Mouse (Mus musculus) forebrain, embryonic 16.5 days (tissue): ENCODE measurements at regions not wholly inside any gene's neighbourhood (a gene's known extent, or its start where the extent isn't known, plus 50 kb on each side); places are given as distances from the start of the nearest gene placed in this dataset.

Experiments used
- ATAC-seq: fragments of 200-750 bp; cut with Nextera tagmentation; 2 replicates; pipeline ENCODE4 v1.8.0; 2017; ENCODE audit warnings: mild to moderate bottlenecking, moderate library complexity
- H3K27ac ChIP-seq: fragments of 300-500 bp; sonication (generic); 2 replicates; pipeline ENCODE4 v1.5.1; 2014; ENCODE audit warnings: low read length, control low read depth
- H3K27me3 ChIP-seq: fragments of 300-500 bp; sonication (generic); replicated peaks from 2 replicates; pipeline ENCODE4 v1.6.1; 2014; ENCODE audit warnings: low read length; ENCODE audit not compliant: control insufficient read depth, insufficient read depth
- H3K36me3 ChIP-seq: fragments of 300-500 bp; sonication (generic); 2 replicates; pipeline ENCODE4 v1.6.1; 2014; ENCODE audit not compliant: control insufficient read depth, insufficient read depth
- H3K4me1 ChIP-seq: fragments of 300-500 bp; sonication (generic); replicated peaks from 2 replicates; pipeline ENCODE4 v1.6.1; 2014; ENCODE audit warnings: low read length; ENCODE audit not compliant: control insufficient read depth, insufficient read depth
- H3K4me2 ChIP-seq: fragments of 300-500 bp; sonication (generic); 2 replicates; pipeline ENCODE4 v1.6.1; 2014; ENCODE audit warnings: mild to moderate bottlenecking, low read length, control low read depth
- H3K4me3 ChIP-seq: fragments of 300-500 bp; sonication (generic); replicated peaks from 2 replicates; pipeline ENCODE4 v1.5.1; 2014; ENCODE audit warnings: mild to moderate bottlenecking, low read length, control low read depth
- H3K9ac ChIP-seq: fragments of 300-500 bp; sonication (generic); replicated peaks from 2 replicates; pipeline ENCODE4 v1.6.1; 2014; ENCODE audit warnings: low read depth, low read length, control low read depth
- H3K9me3 ChIP-seq: fragments of 300-500 bp; sonication (generic); 2 replicates; pipeline ENCODE4 v1.6.1; 2016; ENCODE audit warnings: low read length; ENCODE audit not compliant: control insufficient read depth
- WGBS: fragments of 180-500 bp; shearing (Covaris S2); extraction: QIAGEN DNeasy Blood & Tissue Kit; methylation state at CpG from one replicate; pipeline ENCODE4 v1.1.7; 2014; 5-methylcytosine and 5-hydroxymethylcytosine counted together

- WGBS: 92% methylated on average over 5 of the region's 5 CpGs
- Histone ChIP-seq H3K9me3 (no peaks in the 10 kb centered on the region), H3K36me3 (no peaks in the 10 kb centered on the region), H3K4me1 (no peaks in the 10 kb centered on the region), H3K27ac (no peak overlapping the region), H3K9ac (no peak overlapping the region), H3K27me3 (no peaks in the 10 kb centered on the region), H3K4me2 (no peak overlapping the region), H3K4me3 (no peak overlapping the region)
- ATAC-seq: no peak
These were observed 317.0 kb downstream of the Tex13c3 start for GRCm38 (mm10) chrX:19164151-19164550.

- Histone ChIP-seq H3K9ac (no peak overlapping the region), H3K27ac (no peak overlapping the region), H3K4me2 (no peak overlapping the region), H3K4me3 (no peak overlapping the region), H3K4me1 (no peaks in the 10 kb centered on the region), H3K36me3 (no peaks in the 10 kb centered on the region), H3K27me3 (no peaks in the 10 kb centered on the region), H3K9me3 (no peaks in the 10 kb centered on the region)
- WGBS: 78% methylated on average over 1 of the region's 1 CpGs
- no peak for ATAC-seq
These were observed 318.2 kb downstream of the Tex13c3 start for GRCm38 (mm10) chrX:19162958-19163357.

GRCm38 (mm10) chrX:19162351-19162750, 318.8 kb downstream of the Tex13c3 start:
- H3K9ac ChIP-seq: no peak overlapping the region
- no peak for ATAC-seq
- no peaks in the 10 kb centered on the region for H3K36me3 ChIP-seq
- no peak overlapping the region for H3K27ac ChIP-seq
- no peak overlapping the region for H3K4me2 ChIP-seq
- no peak overlapping the region for H3K4me3 ChIP-seq
- H3K9me3 ChIP-seq: no peaks in the 10 kb centered on the region
- H3K4me1 ChIP-seq: no peaks in the 10 kb centered on the region
- no peaks in the 10 kb centered on the region for H3K27me3 ChIP-seq

GRCm38 (mm10) chrX:19160275-19160930, 320.7 kb downstream of the Tex13c3 start:
- no peaks in the 10 kb centered on the region for H3K27me3 ChIP-seq
- WGBS: 80% methylated on average over 3 of the region's 3 CpGs
- ATAC-seq: no peak

GRCm38 (mm10) chrX:19157464-19158203, 323.5 kb downstream of the Tex13c3 start:
- WGBS: 88% methylated on average over 6 of the region's 6 CpGs
- Histone ChIP-seq H3K4me2 (no peak overlapping the region), H3K36me3 (no peaks in the 10 kb centered on the region), H3K4me3 (no peak overlapping the region), H3K4me1 (no peaks in the 10 kb centered on the region), H3K9me3 (no peaks in the 10 kb centered on the region), H3K27me3 (no peaks in the 10 kb centered on the region), H3K9ac (no peak overlapping the region), H3K27ac (no peak overlapping the region)
- no peak for ATAC-seq

More at GRCm38 (mm10) chrX:19160275-19160930, 320.7 kb downstream of the Tex13c3 start:
- no peaks in the 10 kb centered on the region for H3K36me3 ChIP-seq
- no peaks in the 10 kb centered on the region for H3K4me1 ChIP-seq
- no peak overlapping the region for H3K9ac ChIP-seq
- H3K9me3 ChIP-seq: no peaks in the 10 kb centered on the region
- H3K4me3 ChIP-seq: no peak overlapping the region
- no peak overlapping the region for H3K27ac ChIP-seq
- H3K4me2 ChIP-seq: no peak overlapping the region

GRCm38 (mm10) chrX:19153619-19154018, 327.5 kb downstream of the Tex13c3 start:
- no peaks in the 10 kb centered on the region for H3K36me3 ChIP-seq
- H3K4me2 ChIP-seq: no peak overlapping the region
- H3K4me3 ChIP-seq: no peak overlapping the region
- H3K9me3 ChIP-seq: no peaks in the 10 kb centered on the region
- H3K27ac ChIP-seq: no peak overlapping the region
- no peak overlapping the region for H3K9ac ChIP-seq
- WGBS: 89% methylated on average over 2 of the region's 2 CpGs
- no peak for ATAC-seq
- H3K4me1 ChIP-seq: no peaks in the 10 kb centered on the region
- no peaks in the 10 kb centered on the region for H3K27me3 ChIP-seq

GRCm38 (mm10) chrX:19152170-19152861, 328.8 kb downstream of the Tex13c3 start:
- Histone ChIP-seq H3K27ac (no peak overlapping the region), H3K4me2 (no peak overlapping the region), H3K36me3 (no peaks in the 10 kb centered on the region), H3K9ac (no peak overlapping the region), H3K9me3 (no peaks in the 10 kb centered on the region), H3K4me1 (no peaks in the 10 kb centered on the region), H3K4me3 (no peak overlapping the region), H3K27me3 (no peaks in the 10 kb centered on the region)
- 0 out of 2 replicates have a peak, but pooled peaks have one; percentile 18 for ATAC-seq
- 85% methylated on average over 1 of the region's 1 CpGs for WGBS

GRCm38 (mm10) chrX:19150606-19151005, 330.5 kb downstream of the Tex13c3 start:
- H3K27me3 ChIP-seq: no peaks in the 10 kb centered on the region
- WGBS: 91% methylated on average over 3 of the region's 3 CpGs
- no peak overlapping the region for H3K9ac ChIP-seq
- no peaks in the 10 kb centered on the region for H3K4me1 ChIP-seq
- no peak for ATAC-seq
- no peak overlapping the region for H3K4me2 ChIP-seq
- H3K36me3 ChIP-seq: no peaks in the 10 kb centered on the region
- no peak overlapping the region for H3K4me3 ChIP-seq
- no peak overlapping the region for H3K27ac ChIP-seq
- no peaks in the 10 kb centered on the region for H3K9me3 ChIP-seq

GRCm38 (mm10) chrX:19148672-19149071, 332.4 kb downstream of the Tex13c3 start:
- Histone ChIP-seq H3K9me3 (no peaks in the 10 kb centered on the region), H3K27me3 (no peaks in the 10 kb centered on the region), H3K27ac (no peak overlapping the region), H3K36me3 (no peaks in the 10 kb centered on the region), H3K4me1 (no peaks in the 10 kb centered on the region), H3K4me3 (no peak overlapping the region), H3K9ac (no peak overlapping the region), H3K4me2 (no peak overlapping the region)
- WGBS: 94% methylated on average over 1 of the region's 1 CpGs
- no peak for ATAC-seq
